Mouse (Mus musculus): Measurements from ENCODE around the gene Hipk2.
A peak's percentile ranks its signal among the peaks of the same experiment; 100 is the strongest.

Gene Hipk2

GRCm38 (mm10) chr6:38876071-38876911 is at the start of gene Hipk2:
Gene Hipk2, minus strand, starts transcription at chr6:38876165.
- H3K36me3 ChIP-seq (ENCODE audit: control insufficient read depth, insufficient read depth, low read length, poor library complexity, severe bottlenecking), result no peaks in the 10 kb centered on the region
- H3K27me3 ChIP-seq (ENCODE audit: control insufficient read depth, insufficient read depth, low read length, poor library complexity, severe bottlenecking), result no peaks in the 10 kb centered on the region

DNA sequence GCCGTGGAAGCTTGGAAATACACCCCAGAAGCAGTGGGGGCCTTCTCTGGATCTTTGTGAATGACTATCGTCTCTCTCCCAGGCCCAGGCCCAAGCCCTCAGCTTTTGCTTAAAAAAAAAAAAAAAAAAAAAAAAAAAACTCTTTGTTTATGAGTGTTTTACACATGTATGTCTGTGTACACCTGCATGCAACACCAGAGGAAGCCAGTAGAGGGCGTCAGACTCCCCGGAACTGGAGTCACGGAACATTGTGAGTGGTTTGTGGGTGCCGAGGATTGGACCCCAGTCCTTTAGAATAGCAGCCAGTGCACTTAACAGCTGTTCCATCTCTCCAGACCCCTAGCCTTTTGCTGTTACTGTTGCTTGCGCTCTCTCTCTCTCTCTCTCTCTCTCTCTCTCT is 49.8 kb upstream of the Hipk2 start:
- H3K27me3 ChIP-seq (ENCODE audit: control insufficient read depth, insufficient read depth, low read length, poor library complexity, severe bottlenecking), result no peaks in the 10 kb centered on the region
- peak; percentile 27 for DNase-seq (ENCODE audit: low read depth, low spot score)
- H3K36me3 ChIP-seq (ENCODE audit: control insufficient read depth, insufficient read depth, low read length, poor library complexity, severe bottlenecking), result no peaks in the 10 kb centered on the region

More at GRCm38 (mm10) chr6:38876071-38876911, at the start of gene Hipk2:
- DNase-seq (ENCODE audit: low read depth, low spot score), result peak; percentile 82

GRCm38 (mm10) chr6:38923870-38924817 is 48.2 kb upstream of the Hipk2 start:
- H3K36me3 ChIP-seq (ENCODE audit: control insufficient read depth, insufficient read depth, low read length, poor library complexity, severe bottlenecking), result no peaks in the 10 kb centered on the region
- H3K27me3 ChIP-seq (ENCODE audit: control insufficient read depth, insufficient read depth, low read length, poor library complexity, severe bottlenecking), result peaks cover 4% of the 10 kb centered on the region
- DNase-seq (ENCODE audit: low read depth, low spot score), result no peak

DNA sequence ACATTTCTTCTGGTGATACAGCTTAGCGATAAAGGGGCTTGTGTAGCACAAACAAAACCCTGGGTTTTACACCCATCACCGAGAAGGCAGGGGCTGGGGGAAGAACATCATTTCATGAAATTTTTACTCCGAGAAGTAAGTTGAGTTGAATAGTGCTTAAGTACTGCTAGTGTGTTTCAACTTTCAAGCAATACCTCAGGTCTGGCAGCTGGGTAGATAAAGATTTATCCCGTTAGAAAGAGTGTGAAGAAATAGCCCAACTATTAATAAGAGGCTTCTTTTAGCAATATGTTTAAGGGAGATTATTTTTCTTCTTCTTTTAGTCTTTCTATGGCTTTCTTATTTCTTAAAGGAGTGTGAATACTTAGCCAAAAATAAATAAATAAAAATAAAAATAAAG is 47.5 kb upstream of the Hipk2 start:
- H3K27me3 ChIP-seq (ENCODE audit: control insufficient read depth, insufficient read depth, low read length, poor library complexity, severe bottlenecking), result peaks cover 4% of the 10 kb centered on the region
- no peak for DNase-seq (ENCODE audit: low read depth, low spot score)
- H3K36me3 ChIP-seq (ENCODE audit: control insufficient read depth, insufficient read depth, low read length, poor library complexity, severe bottlenecking), result no peaks in the 10 kb centered on the region

DNA sequence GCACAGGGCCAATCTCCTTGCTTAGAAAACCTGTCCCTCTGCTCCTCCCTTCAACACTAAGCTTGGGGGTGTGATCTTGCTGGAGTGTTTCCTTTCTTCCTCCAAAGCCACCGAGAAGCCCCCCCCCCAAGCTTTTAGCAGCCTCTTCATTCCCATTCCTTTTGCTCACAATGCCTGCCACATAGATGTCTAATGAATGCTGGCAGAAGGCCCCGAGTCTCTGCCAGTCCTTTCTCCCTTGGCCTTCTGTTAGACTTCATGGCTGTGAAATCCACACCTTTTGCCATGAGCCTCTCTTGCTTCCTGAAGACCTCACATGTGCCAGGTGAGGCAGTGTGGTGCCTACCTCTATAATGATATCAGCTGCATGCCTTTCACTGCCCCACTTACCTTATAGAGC is 46.6 kb upstream of the Hipk2 start:
- no peak for DNase-seq (ENCODE audit: low read depth, low spot score)
- Histone ChIP-seq H3K36me3 (ENCODE audit: control insufficient read depth, insufficient read depth, low read length, poor library complexity, severe bottlenecking) (no peaks in the 10 kb centered on the region), H3K27me3 (ENCODE audit: control insufficient read depth, insufficient read depth, low read length, poor library complexity, severe bottlenecking) (peaks cover 4% of the 10 kb centered on the region)

GRCm38 (mm10) chr6:38921810-38922116 is 45.8 kb upstream of the Hipk2 start:
- DNase-seq (ENCODE audit: low read depth, low spot score), result no peak
- peaks cover 4% of the 10 kb centered on the region for H3K27me3 ChIP-seq (ENCODE audit: control insufficient read depth, insufficient read depth, low read length, poor library complexity, severe bottlenecking)
- no peaks in the 10 kb centered on the region for H3K36me3 ChIP-seq (ENCODE audit: control insufficient read depth, insufficient read depth, low read length, poor library complexity, severe bottlenecking)

DNA sequence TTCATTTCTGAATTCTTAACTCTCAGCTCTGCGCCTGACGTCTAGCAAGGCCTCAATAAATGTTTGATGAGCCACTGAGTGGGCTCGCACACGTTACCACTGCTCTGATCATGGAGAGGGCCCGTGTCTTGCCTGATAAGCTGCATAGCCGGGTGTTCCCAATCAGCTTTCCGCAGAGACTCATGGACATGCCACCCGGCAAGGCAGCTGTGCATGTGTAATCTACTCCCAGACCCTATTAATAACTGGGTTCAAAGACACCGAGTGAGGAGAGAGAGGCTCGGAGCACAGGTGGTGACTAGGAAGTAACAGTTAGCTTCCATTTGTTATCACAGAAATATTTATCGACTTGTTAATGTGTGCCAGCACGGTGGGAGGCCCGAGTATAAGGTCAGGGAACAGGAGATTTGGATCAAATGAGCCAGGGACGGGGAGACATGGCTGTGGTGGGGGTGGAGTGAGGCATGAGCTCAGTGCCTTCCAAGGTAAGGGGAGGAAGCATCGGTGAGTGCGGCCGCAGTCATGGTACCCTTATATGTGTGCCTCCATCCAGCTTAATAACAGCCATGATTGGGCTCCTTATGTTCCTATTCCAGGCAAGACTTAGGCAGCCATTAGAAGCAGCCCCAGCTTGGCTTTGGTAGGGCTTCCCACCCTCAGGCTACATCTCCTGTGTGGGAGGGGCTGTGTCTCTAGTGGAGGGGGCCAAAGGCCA is 45.3 kb upstream of the Hipk2 start:
- DNase-seq (ENCODE audit: low read depth, low spot score), result no peak
- no peaks in the 10 kb centered on the region for H3K36me3 ChIP-seq (ENCODE audit: control insufficient read depth, insufficient read depth, low read length, poor library complexity, severe bottlenecking)
- H3K27me3 ChIP-seq (ENCODE audit: control insufficient read depth, insufficient read depth, low read length, poor library complexity, severe bottlenecking), result peaks cover 4% of the 10 kb centered on the region

GRCm38 (mm10) chr6:38920141-38920540 is 44.2 kb upstream of the Hipk2 start:
- Histone ChIP-seq H3K27me3 (ENCODE audit: control insufficient read depth, insufficient read depth, low read length, poor library complexity, severe bottlenecking) (peaks cover 4% of the 10 kb centered on the region), H3K36me3 (ENCODE audit: control insufficient read depth, insufficient read depth, low read length, poor library complexity, severe bottlenecking) (no peaks in the 10 kb centered on the region)
- DNase-seq (ENCODE audit: low read depth, low spot score), result no peak

DNA sequence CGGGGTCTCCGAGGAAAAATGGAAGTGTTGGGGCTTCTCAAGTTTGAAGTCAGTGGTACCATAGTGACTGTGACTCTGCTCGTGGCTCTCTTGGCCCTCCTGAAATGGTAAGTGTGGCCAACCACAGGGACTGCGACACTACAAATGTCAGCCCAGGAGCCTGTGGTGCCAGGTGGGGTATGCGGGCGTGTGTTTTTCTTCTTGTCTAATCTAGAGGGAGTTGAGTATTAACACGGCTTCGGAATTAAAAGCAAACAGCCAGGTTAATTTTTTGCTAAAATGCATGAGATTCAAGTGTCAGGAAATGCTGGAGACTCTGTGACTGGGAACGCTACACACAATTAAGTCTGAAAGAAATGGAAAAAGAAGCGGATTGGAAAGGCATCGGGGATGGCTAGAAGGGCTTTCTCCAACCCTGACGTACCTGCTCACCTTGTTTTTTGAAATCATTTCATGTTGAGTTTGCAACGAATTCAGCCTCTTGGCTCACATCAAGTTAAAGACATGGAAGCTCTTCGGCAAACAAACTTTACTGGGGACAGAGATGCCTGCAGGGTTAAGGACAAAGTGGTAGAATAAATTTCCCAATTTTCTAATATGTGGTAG is 43.3 kb upstream of the Hipk2 start:
- peaks cover 4% of the 10 kb centered on the region for H3K27me3 ChIP-seq (ENCODE audit: control insufficient read depth, insufficient read depth, low read length, poor library complexity, severe bottlenecking)
- no peak for DNase-seq (ENCODE audit: low read depth, low spot score)

DNA sequence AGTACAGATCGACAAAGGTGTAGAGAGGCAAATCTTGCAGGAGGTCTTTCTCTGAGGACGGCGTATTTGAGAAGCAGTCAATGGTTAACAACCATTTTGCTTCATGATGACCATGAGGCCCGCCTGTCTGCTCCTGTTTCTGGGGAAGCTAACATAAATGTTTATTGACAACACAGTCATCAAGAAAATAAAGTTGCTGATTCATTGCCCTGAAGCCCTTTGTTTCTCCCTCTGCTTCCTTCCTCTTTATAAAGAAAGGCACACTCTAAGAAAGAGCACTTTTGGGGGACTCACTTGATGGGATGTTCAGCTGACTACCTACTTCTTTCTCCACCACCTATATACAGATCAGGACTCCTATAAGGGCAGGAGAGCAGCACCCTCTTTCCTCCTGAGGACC is 42.8 kb upstream of the Hipk2 start:
- no peak for DNase-seq (ENCODE audit: low read depth, low spot score)

More for the DNA sequence above, 43.3 kb upstream of the Hipk2 start:
- H3K36me3 ChIP-seq (ENCODE audit: control insufficient read depth, insufficient read depth, low read length, poor library complexity, severe bottlenecking), result no peaks in the 10 kb centered on the region

DNA sequence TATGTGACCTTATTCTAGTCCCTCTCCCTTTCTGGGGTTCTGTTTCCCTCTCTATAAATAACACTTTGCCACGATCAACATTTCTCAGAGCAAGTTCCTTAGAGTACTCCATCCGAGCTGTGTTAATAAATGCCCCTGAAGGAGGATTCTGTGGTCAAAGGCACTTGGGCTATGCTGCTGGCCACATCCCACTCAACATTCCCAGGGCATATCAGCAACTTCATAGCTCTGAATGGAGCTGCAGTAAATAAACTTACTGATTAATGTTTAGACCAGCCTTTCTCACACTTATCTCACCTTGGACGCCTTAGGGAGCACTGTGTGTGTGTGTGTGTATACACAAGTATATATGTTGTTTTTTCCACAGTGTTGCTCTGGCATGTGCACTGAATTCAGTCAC is 41.5 kb upstream of the Hipk2 start:
- Histone ChIP-seq H3K27me3 (ENCODE audit: control insufficient read depth, insufficient read depth, low read length, poor library complexity, severe bottlenecking) (peaks cover 4% of the 10 kb centered on the region), H3K36me3 (ENCODE audit: control insufficient read depth, insufficient read depth, low read length, poor library complexity, severe bottlenecking) (no peaks in the 10 kb centered on the region)
- no peak for DNase-seq (ENCODE audit: low read depth, low spot score)

More for the DNA sequence above, 42.8 kb upstream of the Hipk2 start:
- Histone ChIP-seq H3K36me3 (ENCODE audit: control insufficient read depth, insufficient read depth, low read length, poor library complexity, severe bottlenecking) (no peaks in the 10 kb centered on the region), H3K27me3 (ENCODE audit: control insufficient read depth, insufficient read depth, low read length, poor library complexity, severe bottlenecking) (peaks cover 4% of the 10 kb centered on the region)

GRCm38 (mm10) chr6:38916571-38916970 is 40.6 kb upstream of the Hipk2 start:
- DNase-seq (ENCODE audit: low read depth, low spot score), result no peak
- peaks cover 4% of the 10 kb centered on the region for H3K27me3 ChIP-seq (ENCODE audit: control insufficient read depth, insufficient read depth, low read length, poor library complexity, severe bottlenecking)
- no peaks in the 10 kb centered on the region for H3K36me3 ChIP-seq (ENCODE audit: control insufficient read depth, insufficient read depth, low read length, poor library complexity, severe bottlenecking)

DNA sequence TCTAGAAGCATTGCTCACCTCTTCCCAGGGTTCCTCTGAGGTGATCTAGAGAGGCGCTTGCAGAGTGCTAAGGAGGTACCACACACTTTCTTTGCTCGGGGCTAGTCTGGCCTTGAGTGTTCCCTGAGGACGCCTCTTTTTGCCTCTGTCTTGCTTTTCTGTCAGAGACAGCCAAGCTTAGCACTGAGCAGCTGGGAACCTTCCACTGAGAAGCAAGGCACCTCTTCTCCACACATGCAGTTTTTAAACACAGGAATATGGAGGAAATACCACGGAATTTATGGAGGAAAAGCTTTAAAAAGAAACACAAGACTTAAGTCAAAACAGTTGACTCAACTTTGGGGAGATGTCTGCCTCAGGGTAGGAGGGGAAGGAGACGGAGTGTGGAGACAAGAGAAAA is 39.8 kb upstream of the Hipk2 start:
- no peaks in the 10 kb centered on the region for H3K36me3 ChIP-seq (ENCODE audit: control insufficient read depth, insufficient read depth, low read length, poor library complexity, severe bottlenecking)
- no peak for DNase-seq (ENCODE audit: low read depth, low spot score)

DNA sequence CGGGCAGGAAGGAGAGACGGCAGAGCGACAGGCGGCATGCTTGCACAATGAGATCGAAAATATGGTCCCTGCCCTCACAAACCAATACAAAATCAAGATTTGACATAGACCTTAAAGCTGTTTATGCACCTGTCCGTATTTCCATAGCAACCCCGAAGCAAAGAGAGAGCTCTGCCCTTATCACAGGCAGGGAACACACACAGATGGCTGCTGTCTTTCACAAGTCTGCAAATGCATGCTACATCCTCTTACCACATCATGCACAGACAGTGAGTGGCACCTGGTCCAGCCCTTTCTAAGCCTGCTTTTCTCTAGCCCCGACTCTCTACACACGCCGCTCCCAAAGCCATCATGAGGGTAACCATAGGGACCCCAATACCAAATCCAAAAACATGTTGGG is 38.2 kb upstream of the Hipk2 start:
- H3K36me3 ChIP-seq (ENCODE audit: control insufficient read depth, insufficient read depth, low read length, poor library complexity, severe bottlenecking), result no peaks in the 10 kb centered on the region
- DNase-seq (ENCODE audit: low read depth, low spot score), result no peak
- no peaks in the 10 kb centered on the region for H3K27me3 ChIP-seq (ENCODE audit: control insufficient read depth, insufficient read depth, low read length, poor library complexity, severe bottlenecking)

More for the DNA sequence above, 39.8 kb upstream of the Hipk2 start:
- H3K27me3 ChIP-seq (ENCODE audit: control insufficient read depth, insufficient read depth, low read length, poor library complexity, severe bottlenecking), result peaks cover 4% of the 10 kb centered on the region
